Mouse (Mus musculus): ENCODE measurements around the gene Fam19a1.

GRCm38 (mm10) chr6:96116148-96116533 is 3.2 kb downstream of the Fam19a1 start:
- TF ChIP-seq CTCF (conservative IDR thresholded peaks at IDR 0.05; ENCODE audit: low read length) (no peak), NANOG (IDR thresholded peaks at IDR 0.05; ENCODE audit: borderline replicate concordance, low read length) (no peak)
